Mouse (Mus musculus) bone marrow, adult 2 months (tissue): ENCODE results near the gene Abcf3. TPM values are rescaled to one million over a fixed set of nuclear protein-coding genes. Genes with fewer than 3 reads are reported as not detected.

Source experiments
- H3K27ac ChIP-seq: fragments of 200-500 bp; 2 replicates; pipeline ENCODE4 v1.5.1; 2012; ENCODE audit warnings: low read depth, mild to moderate bottlenecking, control low read depth, inconsistent platforms, low read length; ENCODE audit not compliant: control insufficient read depth, poor library complexity, insufficient read depth
- H3K4me1 ChIP-seq: fragments of 200-500 bp; 2 replicates; pipeline ENCODE4 v1.6.1; 2011; ENCODE audit warnings: low read length; ENCODE audit not compliant: control insufficient read depth, insufficient read depth
- H3K4me3 ChIP-seq: fragments of 200-500 bp; replicated peaks from 2 replicates; pipeline ENCODE3; 2011; ENCODE audit warnings: mild to moderate bottlenecking, low read depth, low read length, control low read depth; ENCODE audit not compliant: control insufficient read depth
- CTCF ChIP-seq: fragments of 200-500 bp; IDR thresholded peaks from 2 replicates; pipeline ENCODE4 v1.5.1; 2011; ENCODE audit warnings: low read length, control low read depth; ENCODE audit not compliant: control insufficient read depth, insufficient read depth
- POLR2A ChIP-seq: fragments of 200-500 bp; IDR thresholded peaks from 2 replicates; pipeline ENCODE4 v1.6.1; 2011; ENCODE audit warnings: low read depth, mild to moderate bottlenecking, control low read depth, low read length, borderline replicate concordance; ENCODE audit not compliant: control insufficient read depth
- WGBS: fragments of 180-500 bp; shearing (Covaris S2); methylation state at CpG from one replicate; pipeline ENCODE4 v1.1.7; 2018; 5-methylcytosine and 5-hydroxymethylcytosine counted together
- polyA plus RNA-seq: library from polyadenylated mRNA; stranded (reverse); fragments of >200 nt; gene quantifications from 2 replicates; pipeline ENCODE4 v1.2.4, GENCODE M21; 2011; ENCODE audit warnings: low replicate concordance; ENCODE audit not compliant: missing spikeins, insufficient read depth, insufficient read length

Abcf3 gene
- polyA plus RNA-seq, 1 experiment: 53.5 TPM

- H3K27ac ChIP-seq: peak overlapping the region; percentile 84
- H3K4me1 ChIP-seq: no peaks in the 10 kb centered on the region
- H3K4me3 ChIP-seq: peak overlapping the region; percentile 98
- under 1% methylated on average over 26 of the region's 26 CpGs for WGBS
- TF ChIP-seq CTCF (no peak), POLR2A (no peak)
Observed at GRCm38 (mm10) chr16:20517216-20517615, 31.2 kb upstream of the Abcf3 start.

- no peaks in the 10 kb centered on the region for H3K4me1 ChIP-seq
- 12% methylated on average over 6 of the region's 6 CpGs for WGBS
- TF ChIP-seq CTCF (no peak), POLR2A (no peak)
- peak overlapping the region; percentile 98 for H3K4me3 ChIP-seq
- H3K27ac ChIP-seq: no peak overlapping the region; the same call in 1 of the 2 replicates
Observed at GRCm38 (mm10) chr16:20517701-20518374, 30.5 kb upstream of the Abcf3 start.

- 91% methylated on average over 10 of the region's 10 CpGs for WGBS
- H3K27ac ChIP-seq: no peak overlapping the region
- TF ChIP-seq POLR2A (no peak), CTCF (no peak)
Observed at GRCm38 (mm10) chr16:20523886-20524285, 24.5 kb upstream of the Abcf3 start.

GRCm38 (mm10) chr16:20528779-20529178 lies 19.6 kb upstream of the Abcf3 start:
- no peaks in the 10 kb centered on the region for H3K4me1 ChIP-seq
- WGBS: 69% methylated on average over 5 of the region's 5 CpGs
- TF ChIP-seq POLR2A (no peak), CTCF (no peak)
- H3K4me3 ChIP-seq: no peak overlapping the region
- H3K27ac ChIP-seq: no peak overlapping the region

More at GRCm38 (mm10) chr16:20523886-20524285, 24.5 kb upstream of the Abcf3 start:
- no peak overlapping the region for H3K4me3 ChIP-seq
- H3K4me1 ChIP-seq: no peaks in the 10 kb centered on the region

- WGBS: 75% methylated on average over 1 of the region's 1 CpGs
- Histone ChIP-seq H3K4me3 (no peak overlapping the region), H3K27ac (no peak overlapping the region), H3K4me1 (no peaks in the 10 kb centered on the region)
- no peak for TF ChIP-seq POLR2A
- no peak for TF ChIP-seq CTCF
Observed at GRCm38 (mm10) chr16:20529375-20529774, 19.0 kb upstream of the Abcf3 start.

GRCm38 (mm10) chr16:20530941-20531340 lies 17.4 kb upstream of the Abcf3 start:
- WGBS: 95% methylated on average over 20 of the region's 20 CpGs
- no peak overlapping the region for H3K4me3 ChIP-seq
- H3K27ac ChIP-seq: no peak overlapping the region
- H3K4me1 ChIP-seq: no peaks in the 10 kb centered on the region
- TF ChIP-seq POLR2A (no peak), CTCF (no peak)

GRCm38 (mm10) chr16:20534617-20535295 lies 13.6 kb upstream of the Abcf3 start:
- H3K4me3 ChIP-seq: no peak overlapping the region
- 30% methylated on average over 10 of the region's 10 CpGs for WGBS
- no peak overlapping the region for H3K27ac ChIP-seq
- H3K4me1 ChIP-seq: peaks cover 6% of the 10 kb centered on the region; the same call in 1 of the 2 replicates
- TF ChIP-seq POLR2A (no peak), CTCF (no peak)

GRCm38 (mm10) chr16:20535296-20536080 lies 12.9 kb upstream of the Abcf3 start, which contains the start of gene Ap2m1:
Gene Ap2m1, plus strand, starts transcription at chr16:20535478.
- Histone ChIP-seq H3K4me3 (peak within 1 kb of the TSS; percentile 98), H3K27ac (peak within 1 kb of the TSS; percentile 94), H3K4me1 (peaks cover 6% of the 10 kb centered on the region; the same call in 1 of the 2 replicates)
- under 1% methylated on average over 52 of the region's 52 CpGs for WGBS
- no peak for TF ChIP-seq CTCF
- TF ChIP-seq POLR2A: peak; percentile 83
